In genomic region chr11:30405581-30405980, GRCm38 (mm10) we compare ENCODE assay signal across 8 mouse cellular contexts.
A peak's percentile ranks its signal among the peaks of the same experiment; 100 is the strongest.
DNase-seq lines count a peak whose midpoint lies in the region; TF ChIP-seq lines count a peak whose summit lies in the region.

No protein-coding gene starts in this region.

- TF ChIP-seq POLR2A in thymus, adult 2 months (IDR thresholded peaks at IDR 0.05; ENCODE audit: control insufficient read depth, extremely low read depth, insufficient read depth, low read length, poor library complexity) = no peak

- 49% methylated on average over 2 of the region's 2 CpGs for WGBS in thymus, adult 2 months

- peak; percentile 40 to 69 for DNase-seq in adrenal gland, adult (ENCODE audit: inconsistent age in 2 of 2, low spot score in 1 of 2)
- no peak for DNase-seq in adrenal gland, postnatal 4 days (ENCODE audit: low spot score in 2 of 2)
- DNase-seq in urinary bladder, postnatal 14 days (ENCODE audit: low spot score) = peak; percentile 34
- no peak for DNase-seq in urinary bladder, postnatal 10 days (ENCODE audit: low spot score)
- peak; percentile 77 to 79 for DNase-seq in heart, postnatal 10 days
- peak; percentile 70 for DNase-seq in lung, postnatal 25 days (ENCODE audit: low spot score)
- DNase-seq in thymus, adult 2 months = no peak
- DNase-seq in MN1 (ENCODE audit: low spot score) = no peak

- intact Hi-C loops in heart, postnatal 10 days (cut with DNase I) = loop anchor here (2.0 kb wide), 1 partner anchor 37 kb away; no protein-coding TSS in a partner anchor

- no peak overlapping the region for H3K4me3 ChIP-seq in thymus, adult 2 months (ENCODE audit: control insufficient read depth, insufficient read depth, low read length)

- no peaks in the 10 kb centered on the region for H3K36me3 ChIP-seq in thymus, adult 2 months (ENCODE audit: control insufficient read depth, insufficient read depth, low read length)

- no peaks in the 10 kb centered on the region for H3K27me3 ChIP-seq in thymus, adult 2 months (ENCODE audit: control insufficient read depth, insufficient read depth, low read length)

- TF ChIP-seq CTCF in thymus, adult 2 months (IDR thresholded peaks at IDR 0.05; ENCODE audit: borderline replicate concordance, control insufficient read depth, extremely low read depth, insufficient read depth, low read length, poor library complexity) = no peak

- no peaks in the 10 kb centered on the region for H3K4me1 ChIP-seq in thymus, adult 2 months (replicated peaks; ENCODE audit: control insufficient read depth, insufficient read depth, low read length)

- H3K27ac ChIP-seq in thymus, adult 2 months (ENCODE audit: control insufficient read depth, insufficient read depth, low read length) = no peak overlapping the region

Comparison
In these comparisons a context has a peak if more than half of its experiments do, and no peak if none do; other contexts are left out.
1. DNase-seq: peak in adrenal gland, adult (2 of 2), urinary bladder, postnatal 14 days (single experiment), heart, postnatal 10 days (2 of 2) and lung, postnatal 25 days (single experiment); none in adrenal gland, postnatal 4 days (0 of 2), urinary bladder, postnatal 10 days (single experiment), thymus, adult 2 months (single experiment) and MN1 (single experiment).